21 mouse cellular contexts compared by ENCODE assay signal in the genomic region with DNA sequence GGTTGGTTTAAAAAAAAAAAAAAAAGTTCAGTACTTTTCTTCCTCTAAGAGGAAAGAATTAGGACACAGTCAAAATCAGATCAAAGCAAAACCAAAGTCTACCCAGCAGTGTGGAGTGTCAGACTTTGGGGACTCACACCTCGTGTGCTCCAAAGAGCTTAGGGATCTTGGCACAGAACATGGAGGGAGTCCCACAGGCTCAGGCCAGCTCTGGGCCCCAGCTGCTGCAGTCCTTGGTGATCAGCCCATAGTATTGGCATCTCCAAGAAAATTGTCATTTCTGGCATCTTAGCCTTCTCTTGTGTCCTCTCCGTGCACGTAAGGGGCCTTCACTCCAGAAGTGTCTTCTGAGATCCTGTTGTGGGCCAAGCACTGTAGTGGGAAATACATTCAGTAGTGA. TPM values are rescaled to one million over a fixed set of nuclear protein-coding genes. Genes with fewer than 3 reads are reported as not detected.
DNase-seq lines count a peak whose midpoint lies in the region; ATAC-seq and TF ChIP-seq lines count a peak whose summit lies in the region.
"Had no signal": no experiment of that assay in that cellular context is flagged by ENCODE, and none has a peak within 500 bp of the region (broad histone marks: within the 10 kb centered on the region; RNA-seq: fewer than 3 reads in every experiment).

No protein-coding gene starts in this region.

- no peak for TF ChIP-seq CTCF in heart, adult 2 months (IDR thresholded peaks at IDR 0.05)

- ATAC-seq in lung, embryonic 15.5 days (ENCODE audit: borderline replicate concordance, extremely low read depth, low FRiP score, low TSS enrichment): peak; percentile 65; the same call in 1 of the 2 replicates
- ATAC-seq: activated CD4-positive, CD25-positive, alpha-beta regulatory T cell, adult 4 months; forebrain, embryonic 14.5 days; Patski had no signal

- no peak overlapping the region for H3K9ac ChIP-seq in heart, adult 2 months (ENCODE audit: low read depth, low read length)
- H3K9ac ChIP-seq in lung, embryonic 15.5 days: no peak overlapping the region
- H3K9ac ChIP-seq: heart, embryonic 12.5 days; hindbrain, embryonic 15.5 days had no signal

- H3K4me2 ChIP-seq in lung, embryonic 15.5 days: no peak overlapping the region
- H3K4me2 ChIP-seq: embryonic facial prominence, embryonic 15.5 days; heart, embryonic 12.5 days; hindbrain, embryonic 15.5 days had no signal

- no peaks in the 10 kb centered on the region for H3K9me3 ChIP-seq in lung, embryonic 15.5 days
- H3K9me3 ChIP-seq: embryonic facial prominence, embryonic 15.5 days; heart, embryonic 12.5 days; hindbrain, embryonic 15.5 days had no signal

- peak; percentile 84 for DNase-seq in heart, adult 11 months
- no peak for DNase-seq in heart, adult 2 months
- no peak for DNase-seq in lung, postnatal 36 days
- DNase-seq in lung, postnatal 10 days: peak; percentile 42
- DNase-seq in skeletal muscle tissue, adult 2 months (ENCODE audit: low read depth, low spot score): peak; percentile 7
- DNase-seq: adrenal gland, postnatal 25 days; cerebellum, adult 2 months; cerebellum, postnatal 14 days; embryo, embryonic 11 days; gastrocnemius, adult 2 months; gastrocnemius, postnatal 36 days had no signal

- no peaks in the 10 kb centered on the region for H3K4me1 ChIP-seq in heart, adult 2 months (ENCODE audit: control insufficient read depth, insufficient read depth, low read length)
- no peaks in the 10 kb centered on the region for H3K4me1 ChIP-seq in lung, embryonic 15.5 days
- H3K4me1 ChIP-seq: embryonic facial prominence, embryonic 15.5 days; heart, embryonic 12.5 days; hindbrain, embryonic 15.5 days had no signal

- H3K79me2 ChIP-seq in heart, adult 2 months (replicated peaks; ENCODE audit: control insufficient read depth, insufficient read depth, low read length): no peaks in the 10 kb centered on the region; the same call in 1 of the 2 replicates

- intact Hi-C loops in heart, adult 2 months (cut with DNase I): no loop called here

- no peaks in the 10 kb centered on the region for H3K27me3 ChIP-seq in heart, adult 2 months (ENCODE audit: control insufficient read depth, insufficient read depth, low read length)
- H3K27me3 ChIP-seq in lung, embryonic 15.5 days: no peaks in the 10 kb centered on the region
- H3K27me3 ChIP-seq: CH12.LX; embryonic facial prominence, embryonic 15.5 days; heart, embryonic 12.5 days; hindbrain, embryonic 15.5 days; Patski had no signal

- TF ChIP-seq EP300 in heart, adult 2 months (IDR thresholded peaks at IDR 0.05; ENCODE audit: insufficient read depth, low read depth, low read length): no peak

- no peaks in the 10 kb centered on the region for H3K36me3 ChIP-seq in heart, adult 2 months (ENCODE audit: control insufficient read depth, insufficient read depth, low read length)
- H3K36me3 ChIP-seq in lung, embryonic 15.5 days: peaks cover 23% of the 10 kb centered on the region

- no peak for TF ChIP-seq POLR2A in heart, adult 2 months (IDR thresholded peaks at IDR 0.05; ENCODE audit: insufficient read depth, low read depth, low read length)

- 76% methylated on average over 3 of the region's 3 CpGs for WGBS in heart, adult 2 months
- WGBS in lung, embryonic 15.5 days: 48% methylated on average over 3 of the region's 3 CpGs

- no peak overlapping the region for H3K4me3 ChIP-seq in heart, adult 2 months
- no peak overlapping the region for H3K4me3 ChIP-seq in lung, embryonic 15.5 days
- H3K4me3 ChIP-seq: embryonic facial prominence, embryonic 15.5 days; erythroblast, embryonic 14.5 days; forebrain, embryonic 10.5 days; gastrocnemius, adult 2 months; heart, embryonic 12.5 days; hindbrain, embryonic 15.5 days had no signal

- H3K27ac ChIP-seq in heart, adult 2 months: no peak overlapping the region
- no peak overlapping the region for H3K27ac ChIP-seq in lung, embryonic 15.5 days
- H3K27ac ChIP-seq: embryonic facial prominence, embryonic 15.5 days; forebrain, embryonic 10.5 days; gastrocnemius, adult 2 months; hindbrain, embryonic 15.5 days had no signal

RNA-seq across cellular contexts. Expression of gene Dnajb14, which starts 23.6 kb away (rescaled TPM):
- 10 to 100 TPM; 10.1 to 11.5 TPM for total RNA-seq in heart, adult 2 months (2021)
- polyA plus RNA-seq in heart, adult 2 months (2012; rRNA removed): 3.2 and 7.8 TPM in 2 replicates
- polyA plus RNA-seq in lung, embryonic 15.5 days (2015; fragmentation: Nextera tagmentation; extraction: Ambion mirVana): 10.3 and 10.8 TPM in 2 replicates

RNA-seq across cellular contexts. Expression of gene H2afz, which starts 26.8 kb away (rescaled TPM):
- total RNA-seq in heart, adult 2 months (2021): 10 to 100 TPM; 53.7 to 53.9 TPM
- 103 and 154 TPM in 2 replicates for polyA plus RNA-seq in heart, adult 2 months (2012; rRNA removed)
- 2,195 and 2,315 TPM in 2 replicates for polyA plus RNA-seq in lung, embryonic 15.5 days (2015; fragmentation: Nextera tagmentation; extraction: Ambion mirVana)

RNA-seq across cellular contexts. Expression of gene Lamtor3, which starts 27.2 kb away (rescaled TPM):
- 100 to 1,000 TPM in 1 of 2 experiments, 10 to 100 TPM in 1; 88.9 to 107 TPM for total RNA-seq in heart, adult 2 months (2021)
- polyA plus RNA-seq in heart, adult 2 months (2012; rRNA removed): 48.7 and 77.2 TPM in 2 replicates
- 104 and 110 TPM in 2 replicates for polyA plus RNA-seq in lung, embryonic 15.5 days (2015; fragmentation: Nextera tagmentation; extraction: Ambion mirVana)

Comparison
In these comparisons a context has a peak if more than half of its experiments do, and no peak if none do; other contexts are left out.
1. DNase-seq: peak in heart, adult 11 months (single experiment), lung, postnatal 10 days (single experiment) and skeletal muscle tissue, adult 2 months (single experiment); none in heart, adult 2 months (0 of 2) and lung, postnatal 36 days (single experiment).
2. RNA of gene H2afz, which starts 26.8 kb away (polyA plus RNA-seq): 2,195 to 2,315 TPM in lung, embryonic 15.5 days; 103 to 154 TPM in heart, adult 2 months; every median in the first group is over 10 times any median in the second.